Mouse (Mus musculus) heart, postnatal 10 days (tissue): ENCODE results near the gene Fbxl7. TPM values are rescaled to one million over a fixed set of nuclear protein-coding genes. Genes with fewer than 3 reads are reported as not detected.
A peak's percentile ranks its signal among the peaks of the same experiment; 100 is the strongest.

ENCODE experiments used
- DNase-seq, 2 experiments: peaks; one replicate each; pipeline ENCODE4 v3.0.0; 2021
- intact Hi-C: fragments of 180-260 bp; cut with DNase I; formaldehyde crosslinking; loops from one replicate; pipeline ENCODE4 v1.15.1; 2025
- total RNA-seq, 2 experiments: library from RNA; stranded (reverse); gene quantifications; 2 replicates each; pipeline ENCODE4 v1.2.3; 2021

The Fbxl7 gene
- total RNA-seq, 2 experiments from 2014 or later: 7.0 to 8.5 TPM

- intact Hi-C loops: no loop called here
- DNase-seq: no peak
These were observed 341.8 kb downstream of the Fbxl7 start for GRCm38 (mm10) chr15:26553620-26554019.

GRCm38 (mm10) chr15:26533997-26534700 lies 361.2 kb downstream of the Fbxl7 start:
- DNase-seq: no peak
- intact Hi-C loops: no loop called here

GRCm38 (mm10) chr15:26519220-26519631 lies 376.2 kb downstream of the Fbxl7 start:
- intact Hi-C loops: no loop called here
- peak; percentile 30 to 50 for DNase-seq

- intact Hi-C loops: no loop called here
- DNase-seq: no peak
These were observed 394.4 kb downstream of the Fbxl7 start for GRCm38 (mm10) chr15:26501024-26501423.
